Mouse (Mus musculus) cerebellum, adult 2 months (tissue): Measurements from ENCODE around the gene Brip1.

Experiments
- CTCF ChIP-seq: fragments of 200-500 bp; IDR thresholded peaks from 2 replicates; pipeline ENCODE4 v1.5.1; 2011; ENCODE audit warnings: low read depth, mild to moderate bottlenecking, control low read depth, low read length, moderate library complexity, borderline replicate concordance; ENCODE audit not compliant: insufficient read depth
- POLR2A ChIP-seq: fragments of 200-500 bp; IDR thresholded peaks from 2 replicates; pipeline ENCODE4 v1.6.1; 2011; ENCODE audit warnings: low read length, control low read depth, borderline replicate concordance; ENCODE audit not compliant: insufficient read depth

- TF ChIP-seq POLR2A (no peak), CTCF (no peak)
These were observed 174.3 kb downstream of the Brip1 start for GRCm38 (mm10) chr11:86026556-86027194.
